Mouse (Mus musculus): ENCODE data around the gene Lrp5. TPM values are rescaled to one million over a fixed set of nuclear protein-coding genes. Genes with fewer than 3 reads are reported as not detected.

Gene Lrp5
- polyA plus RNA-seq, 1 experiment from 2014 or later: 2.3 TPM

DNA sequence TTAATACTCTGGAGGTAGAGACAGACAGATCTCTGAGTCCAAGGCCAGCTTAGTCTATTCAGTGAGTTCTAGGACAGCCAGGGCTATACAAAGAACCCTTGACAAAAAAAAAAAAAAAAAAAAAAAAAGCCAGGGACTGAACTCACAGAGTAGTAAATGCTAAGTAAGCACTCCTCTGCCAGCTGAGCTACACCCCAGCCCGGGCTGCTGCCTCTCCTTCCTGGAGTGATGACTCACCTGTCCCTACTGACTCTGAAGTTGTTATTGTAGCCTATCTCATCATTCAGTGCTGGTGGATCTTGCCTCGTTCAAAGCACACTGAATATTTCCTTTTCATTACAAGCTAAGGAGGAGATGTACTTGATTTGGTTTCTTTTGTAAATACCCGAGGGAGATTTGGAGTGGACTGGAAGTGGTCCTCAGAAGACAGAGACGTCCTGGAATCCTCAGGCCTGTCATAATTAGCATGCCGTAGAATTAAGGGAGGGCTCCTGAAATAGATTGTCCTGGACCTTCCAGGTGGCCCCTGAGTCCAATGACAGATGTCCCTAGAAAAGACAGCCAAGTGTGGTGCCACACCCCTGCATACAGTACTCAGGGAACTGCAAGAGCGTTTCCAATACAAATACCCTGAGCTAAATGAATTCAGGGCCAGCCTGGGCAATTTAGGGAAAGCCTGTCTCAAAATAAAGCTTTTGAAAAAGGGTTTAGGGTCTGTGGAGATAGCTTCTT lies 6.2 kb upstream of the Lrp5 start:
- H3K27ac ChIP-seq (replicated peaks): no peak overlapping the region

GRCm38 (mm10) chr19:3691337-3691736 lies 5.0 kb upstream of the Lrp5 start:
- Histone ChIP-seq H3K4me3 (no peak overlapping the region), H3K27ac (replicated peaks) (no peak overlapping the region), H3K4me2 (replicated peaks) (no peak overlapping the region), H3K36me3 (no peaks in the 10 kb centered on the region), H3K9ac (replicated peaks) (no peak overlapping the region), H3K27me3 (no peaks in the 10 kb centered on the region), H3K4me1 (peaks cover 6% of the 10 kb centered on the region), H3K9me3 (no peaks in the 10 kb centered on the region)
- 94% methylated on average over 5 of the region's 5 CpGs for WGBS
- no peak for ATAC-seq (replicated peaks)

More for the DNA sequence above, 6.2 kb upstream of the Lrp5 start:
- WGBS: 64% methylated on average over 6 of the region's 6 CpGs
- H3K9ac ChIP-seq (replicated peaks): no peak overlapping the region
- no peaks in the 10 kb centered on the region for H3K36me3 ChIP-seq
- H3K4me1 ChIP-seq: no peaks in the 10 kb centered on the region
- no peak overlapping the region for H3K4me2 ChIP-seq (replicated peaks)
- no peaks in the 10 kb centered on the region for H3K27me3 ChIP-seq
- H3K9me3 ChIP-seq: no peaks in the 10 kb centered on the region
- H3K4me3 ChIP-seq: no peak overlapping the region
- ATAC-seq (replicated peaks): no peak

GRCm38 (mm10) chr19:3687676-3688171 lies 1.4 kb upstream of the Lrp5 start:
- WGBS: 33% methylated on average over 5 of the region's 5 CpGs
- ATAC-seq (replicated peaks): no peak
- Histone ChIP-seq H3K4me1 (peaks cover 25% of the 10 kb centered on the region), H3K4me3 (no peak overlapping the region), H3K9ac (replicated peaks) (no peak overlapping the region), H3K27ac (replicated peaks) (no peak overlapping the region), H3K27me3 (no peaks in the 10 kb centered on the region), H3K9me3 (no peaks in the 10 kb centered on the region), H3K4me2 (replicated peaks) (no peak overlapping the region), H3K36me3 (no peaks in the 10 kb centered on the region)

GRCm38 (mm10) chr19:3685611-3686214 lies 651 bp downstream of the Lrp5 start:
- peak; percentile 27 for ATAC-seq (replicated peaks)
- H3K4me2 ChIP-seq (replicated peaks): peak overlapping the region; percentile 97
- H3K4me3 ChIP-seq: peak overlapping the region; percentile 92
- no peaks in the 10 kb centered on the region for H3K9me3 ChIP-seq
- H3K4me1 ChIP-seq: peaks cover 43% of the 10 kb centered on the region
- H3K27ac ChIP-seq (replicated peaks): peak overlapping the region; percentile 49
- under 1% methylated on average over 45 of the region's 45 CpGs for WGBS
- H3K27me3 ChIP-seq: no peaks in the 10 kb centered on the region
- H3K9ac ChIP-seq (replicated peaks): peak overlapping the region; percentile 78
- H3K36me3 ChIP-seq: no peaks in the 10 kb centered on the region

GRCm38 (mm10) chr19:3684957-3685580 lies 1.3 kb downstream of the Lrp5 start:
- Histone ChIP-seq H3K9ac (replicated peaks) (peak overlapping the region; percentile 78), H3K4me1 (peaks cover 44% of the 10 kb centered on the region)
- 0 out of 2 replicates have a peak, but pooled peaks have one; percentile 20 for ATAC-seq (replicated peaks)

GRCm38 (mm10) chr19:3684414-3684813 lies 1.9 kb downstream of the Lrp5 start:
- ATAC-seq (replicated peaks): no peak
- no peaks in the 10 kb centered on the region for H3K36me3 ChIP-seq
- peak overlapping the region; percentile 41; the same call in 1 of the 2 replicates for H3K27ac ChIP-seq (replicated peaks)
- 4% methylated on average over 1 of the region's 1 CpGs for WGBS
- no peak overlapping the region for H3K9ac ChIP-seq (replicated peaks)
- H3K4me3 ChIP-seq: peak overlapping the region; percentile 92; the same call in 1 of the 2 replicates
- no peaks in the 10 kb centered on the region for H3K27me3 ChIP-seq
- H3K9me3 ChIP-seq: no peaks in the 10 kb centered on the region
- peak overlapping the region; percentile 97 for H3K4me2 ChIP-seq (replicated peaks)
- peaks cover 44% of the 10 kb centered on the region for H3K4me1 ChIP-seq

More at GRCm38 (mm10) chr19:3684957-3685580, 1.3 kb downstream of the Lrp5 start:
- H3K36me3 ChIP-seq: no peaks in the 10 kb centered on the region
- peak overlapping the region; percentile 41; the same call in 1 of the 2 replicates for H3K27ac ChIP-seq (replicated peaks)
- no peaks in the 10 kb centered on the region for H3K27me3 ChIP-seq
- H3K4me3 ChIP-seq: peak overlapping the region; percentile 92
- H3K9me3 ChIP-seq: no peaks in the 10 kb centered on the region
- peak overlapping the region; percentile 97 for H3K4me2 ChIP-seq (replicated peaks)
- 13% methylated on average over 11 of the region's 11 CpGs for WGBS

DNA sequence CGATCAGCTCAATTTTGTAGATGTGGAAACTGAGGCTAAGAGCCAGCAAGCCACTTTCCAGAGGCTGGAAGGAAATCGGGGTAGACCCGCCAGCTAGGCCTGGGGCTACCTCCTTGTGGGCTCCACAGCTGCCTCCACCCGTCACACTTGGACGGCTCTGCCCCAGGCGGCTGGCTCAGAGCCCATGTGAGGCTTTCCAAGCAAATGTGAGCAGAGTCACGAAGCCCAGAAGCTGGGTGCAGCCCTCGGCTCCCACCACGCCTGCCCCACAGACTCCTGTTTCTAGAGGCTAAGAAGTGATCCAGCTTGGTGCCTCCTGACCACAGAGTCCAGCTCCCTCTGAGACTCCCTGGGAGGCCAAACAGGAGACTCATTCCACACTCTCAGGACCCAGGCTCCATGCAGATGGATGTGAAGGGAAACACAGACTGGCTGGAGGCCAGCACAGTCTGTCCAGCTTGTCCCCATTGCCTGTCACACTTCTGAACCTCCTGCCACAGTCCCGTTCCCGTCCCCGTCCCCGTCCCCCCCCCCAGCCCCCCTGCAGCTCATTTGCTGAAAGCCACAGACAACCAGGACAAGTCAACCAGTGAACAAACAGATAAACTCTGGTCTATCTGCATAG lies 4.9 kb downstream of the Lrp5 start:
- Histone ChIP-seq H3K27me3 (no peaks in the 10 kb centered on the region), H3K27ac (replicated peaks) (peak overlapping the region; percentile 78), H3K4me3 (no peak overlapping the region), H3K4me2 (replicated peaks) (no peak overlapping the region; the same call in 1 of the 2 replicates), H3K9me3 (no peaks in the 10 kb centered on the region), H3K9ac (replicated peaks) (0 out of 2 replicates have a peak overlapping the region, but pooled peaks have one; percentile 5), H3K4me1 (peaks cover 38% of the 10 kb centered on the region), H3K36me3 (no peaks in the 10 kb centered on the region)
- WGBS: 18% methylated on average over 13 of the region's 13 CpGs
- peak; percentile 55 for ATAC-seq (replicated peaks)

- Histone ChIP-seq H3K9me3 (no peaks in the 10 kb centered on the region), H3K9ac (replicated peaks) (no peak overlapping the region), H3K27me3 (no peaks in the 10 kb centered on the region), H3K36me3 (no peaks in the 10 kb centered on the region), H3K27ac (replicated peaks) (peak overlapping the region; percentile 78), H3K4me3 (no peak overlapping the region), H3K4me2 (replicated peaks) (no peak overlapping the region), H3K4me1 (peaks cover 36% of the 10 kb centered on the region)
- 92% methylated on average over 7 of the region's 7 CpGs for WGBS
- 0 out of 2 replicates have a peak, but pooled peaks have one; percentile 12 for ATAC-seq (replicated peaks)
These were observed 5.6 kb downstream of the Lrp5 start for GRCm38 (mm10) chr19:3680732-3681131.

- WGBS: 94% methylated on average over 8 of the region's 8 CpGs
- Histone ChIP-seq H3K9me3 (no peaks in the 10 kb centered on the region), H3K4me3 (no peak overlapping the region), H3K9ac (replicated peaks) (no peak overlapping the region), H3K4me1 (peaks cover 6% of the 10 kb centered on the region), H3K36me3 (no peaks in the 10 kb centered on the region), H3K27ac (replicated peaks) (no peak overlapping the region), H3K27me3 (no peaks in the 10 kb centered on the region), H3K4me2 (replicated peaks) (no peak overlapping the region)
- ATAC-seq (replicated peaks): no peak
These were observed 12.1 kb downstream of the Lrp5 start for GRCm38 (mm10) chr19:3674122-3674855.

DNA sequence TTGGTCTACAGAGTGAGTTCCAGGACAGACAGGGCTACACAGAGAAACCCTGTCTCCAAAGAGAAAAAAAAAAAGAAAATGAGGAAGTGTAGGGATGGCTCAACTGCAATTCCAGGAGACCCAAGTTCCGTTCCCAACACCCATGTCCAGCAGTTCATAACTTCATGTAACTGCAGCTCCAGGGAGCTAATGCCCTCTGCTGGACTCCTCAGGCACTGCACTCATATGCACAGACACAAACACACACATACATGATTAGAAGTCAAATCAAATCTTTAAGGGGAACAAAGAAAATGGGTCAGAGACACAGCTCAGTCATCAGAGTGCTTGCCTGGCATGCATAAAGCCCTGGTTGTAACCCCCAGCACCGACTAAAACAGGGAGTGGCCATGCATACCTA lies 13.2 kb downstream of the Lrp5 start:
- Histone ChIP-seq H3K27me3 (no peaks in the 10 kb centered on the region), H3K9ac (replicated peaks) (no peak overlapping the region), H3K4me2 (replicated peaks) (no peak overlapping the region), H3K9me3 (no peaks in the 10 kb centered on the region), H3K4me3 (no peak overlapping the region), H3K4me1 (peaks cover 14% of the 10 kb centered on the region), H3K36me3 (no peaks in the 10 kb centered on the region), H3K27ac (replicated peaks) (no peak overlapping the region)
- no peak for ATAC-seq (replicated peaks)
- 97% methylated on average over 2 of the region's 2 CpGs for WGBS

- no peak overlapping the region for H3K4me2 ChIP-seq (replicated peaks)
- H3K27ac ChIP-seq (replicated peaks): no peak overlapping the region; the same call in 1 of the 2 replicates
- no peak overlapping the region for H3K4me3 ChIP-seq
- no peaks in the 10 kb centered on the region for H3K36me3 ChIP-seq
- no peak for ATAC-seq (replicated peaks)
- whole genome bisulfite sequencing: 50% methylated on average over 13 of the region's 13 CpGs
- H3K9ac ChIP-seq (replicated peaks): no peak overlapping the region
- peaks cover 14% of the 10 kb centered on the region for H3K4me1 ChIP-seq
- H3K9me3 ChIP-seq: no peaks in the 10 kb centered on the region
- no peaks in the 10 kb centered on the region for H3K27me3 ChIP-seq
These were observed 17.3 kb downstream of the Lrp5 start for GRCm38 (mm10) chr19:3669100-3669499.

All from forebrain, embryonic 15.5 days (tissue).